Mouse (Mus musculus) spleen, adult 2 months (tissue): ENCODE results near the gene Csgalnact2.

Experiments used
- CTCF ChIP-seq: fragments of 200-500 bp; IDR thresholded peaks from 2 replicates; pipeline ENCODE4 v1.5.1; 2011; ENCODE audit warnings: mild to moderate bottlenecking, inconsistent platforms; ENCODE audit not compliant: insufficient read depth, insufficient read length, insufficient replicate concordance; ENCODE audit errors: extremely low read depth
- POLR2A ChIP-seq: fragments of 200-500 bp; IDR thresholded peaks from 2 replicates; pipeline ENCODE4 v1.6.1; 2011; ENCODE audit warnings: low read depth, low read length, inconsistent platforms

GRCm38 (mm10) chr6:118140961-118141360 is 2.0 kb upstream of the Csgalnact2 start:
- TF ChIP-seq CTCF (no peak), POLR2A (no peak)
